Mouse (Mus musculus) liver, adult 2 months (tissue): Measurements from ENCODE around the gene Gse1. TPM values are rescaled to one million over a fixed set of nuclear protein-coding genes. Genes with fewer than 3 reads are reported as not detected.

Source experiments
- DNase-seq: peaks from one replicate; pipeline ENCODE4 v3.0.0-alpha.2; 2011; ENCODE audit warnings: low read depth, low spot score; ENCODE audit errors: extremely low read depth
- H3K27ac ChIP-seq: fragments of 200-500 bp; replicated peaks from 2 replicates; pipeline ENCODE4 v1.5.1; 2012; ENCODE audit warnings: low read depth, mild to moderate bottlenecking, control low read depth, inconsistent platforms, low read length; ENCODE audit not compliant: insufficient read depth
- H3K27me3 ChIP-seq: fragments of 200-500 bp; 2 replicates; pipeline ENCODE4 v1.6.1; 2012; ENCODE audit warnings: mild to moderate bottlenecking, moderate library complexity, low read length, inconsistent platforms; ENCODE audit not compliant: control insufficient read depth, insufficient read depth
- H3K36me3 ChIP-seq: fragments of 200-500 bp; 2 replicates; pipeline ENCODE4 v1.6.1; 2012; ENCODE audit warnings: low read length, inconsistent platforms; ENCODE audit not compliant: control insufficient read depth, insufficient read depth
- H3K4me1 ChIP-seq: fragments of 200-500 bp; 2 replicates; pipeline ENCODE4 v1.6.1; 2011; ENCODE audit warnings: low read length; ENCODE audit not compliant: control insufficient read depth, insufficient read depth
- H3K4me3 ChIP-seq: fragments of 200-500 bp; 2 replicates; pipeline ENCODE4 v1.5.1; 2011; ENCODE audit warnings: low read depth, mild to moderate bottlenecking, control low read depth, low read length, moderate library complexity; ENCODE audit not compliant: insufficient read depth
- H3K79me2 ChIP-seq: fragments of 200-500 bp; 2 replicates; pipeline ENCODE4 v1.6.1; 2012; ENCODE audit warnings: inconsistent platforms, mild to moderate bottlenecking, low read length, moderate library complexity; ENCODE audit not compliant: control insufficient read depth, insufficient read depth
- H3K9ac ChIP-seq: fragments of 200-500 bp; 2 replicates; pipeline ENCODE4 v1.6.1; 2012; ENCODE audit warnings: low read depth, mild to moderate bottlenecking, control low read depth, inconsistent platforms, low read length
- CTCF ChIP-seq: fragments of 200-500 bp; IDR thresholded peaks from 2 replicates; pipeline ENCODE4 v1.5.1; 2011; ENCODE audit warnings: low read depth, low read length, control low read depth
- POLR2A ChIP-seq: fragments of 200-500 bp; IDR thresholded peaks from 2 replicates; pipeline ENCODE4 v1.6.1; 2011; ENCODE audit warnings: low read length, control low read depth; ENCODE audit not compliant: insufficient read depth; ENCODE audit errors: extremely low read depth
- WGBS: fragments of 180-500 bp; shearing (Covaris S2); methylation state at CpG from one replicate; pipeline ENCODE4 v1.1.7; 2018; 5-methylcytosine and 5-hydroxymethylcytosine counted together
- polyA plus RNA-seq: library from polyadenylated mRNA; depleted of rRNA; stranded (reverse); fragments of >200 nt; gene quantifications from 2 replicates; pipeline ENCODE4 v1.2.3, GENCODE M21; 2012
- total RNA-seq: library from RNA; depleted of rRNA; stranded (reverse); fragments of >200 nt; gene quantifications from 2 replicates; pipeline ENCODE4 v1.2.3, GENCODE M21; 2014

Gene Gse1
- total and polyA plus RNA-seq, 2 experiments, result 2.6 to 10.0 TPM

- TF ChIP-seq CTCF (no peak), POLR2A (no peak)
- H3K36me3 ChIP-seq, result no peaks in the 10 kb centered on the region
- no peaks in the 10 kb centered on the region for H3K27me3 ChIP-seq
- 50% methylated on average over 11 of the region's 11 CpGs for WGBS
- no peak overlapping the region for H3K9ac ChIP-seq
- peaks cover 8% of the 10 kb centered on the region; the same call in 1 of the 2 replicates for H3K4me1 ChIP-seq
- H3K27ac ChIP-seq, result no peak overlapping the region
- no peak overlapping the region for H3K4me3 ChIP-seq
- no peaks in the 10 kb centered on the region for H3K79me2 ChIP-seq
- peak; percentile 70 for DNase-seq
Observed at GRCm38 (mm10) chr8:120474496-120475235, 246.4 kb downstream of the Gse1 start.

GRCm38 (mm10) chr8:120475462-120476201, 247.4 kb downstream of the Gse1 start:
- Histone ChIP-seq H3K36me3 (no peaks in the 10 kb centered on the region), H3K27ac (no peak overlapping the region), H3K79me2 (no peaks in the 10 kb centered on the region), H3K9ac (no peak overlapping the region), H3K4me1 (peaks cover 8% of the 10 kb centered on the region; the same call in 1 of the 2 replicates), H3K4me3 (no peak overlapping the region), H3K27me3 (no peaks in the 10 kb centered on the region)
- DNase-seq, result peak; percentile 34
- TF ChIP-seq POLR2A (no peak), CTCF (no peak)
- 85% methylated on average over 10 of the region's 10 CpGs for WGBS

GRCm38 (mm10) chr8:120476711-120477575, 248.7 kb downstream of the Gse1 start:
- Histone ChIP-seq H3K27me3 (no peaks in the 10 kb centered on the region), H3K79me2 (no peaks in the 10 kb centered on the region), H3K4me1 (peaks cover 8% of the 10 kb centered on the region; the same call in 1 of the 2 replicates), H3K27ac (no peak overlapping the region), H3K4me3 (no peak overlapping the region), H3K36me3 (no peaks in the 10 kb centered on the region), H3K9ac (no peak overlapping the region)
- 92% methylated on average over 25 of the region's 25 CpGs for WGBS
- DNase-seq, result no peak
- TF ChIP-seq CTCF, result no peak
- no peak for TF ChIP-seq POLR2A

GRCm38 (mm10) chr8:120478754-120479153, 250.5 kb downstream of the Gse1 start:
- no peak for TF ChIP-seq POLR2A
- no peak for TF ChIP-seq CTCF
- Histone ChIP-seq H3K4me1 (peaks cover 8% of the 10 kb centered on the region; the same call in 1 of the 2 replicates), H3K27me3 (no peaks in the 10 kb centered on the region), H3K9ac (no peak overlapping the region), H3K79me2 (no peaks in the 10 kb centered on the region), H3K4me3 (no peak overlapping the region), H3K36me3 (no peaks in the 10 kb centered on the region), H3K27ac (no peak overlapping the region)
- 94% methylated on average over 11 of the region's 11 CpGs for WGBS
- no peak for DNase-seq

GRCm38 (mm10) chr8:120479691-120480090, 251.4 kb downstream of the Gse1 start:
- H3K4me1 ChIP-seq, result peaks cover 5% of the 10 kb centered on the region; the same call in 1 of the 2 replicates
- 91% methylated on average over 4 of the region's 4 CpGs for WGBS
- H3K9ac ChIP-seq, result no peak overlapping the region
- H3K79me2 ChIP-seq, result no peaks in the 10 kb centered on the region
- H3K27ac ChIP-seq, result no peak overlapping the region
- no peak overlapping the region for H3K4me3 ChIP-seq
- H3K36me3 ChIP-seq, result no peaks in the 10 kb centered on the region
- H3K27me3 ChIP-seq, result no peaks in the 10 kb centered on the region
- DNase-seq, result no peak
- no peak for TF ChIP-seq CTCF
- no peak for TF ChIP-seq POLR2A
